Comparison of ENCODE assay signal across 9 mouse cellular contexts in genomic region chr9:41860681-41861080, GRCm38 (mm10).
DNase-seq lines count a peak whose midpoint lies in the region; ATAC-seq lines count a peak whose summit lies in the region.
"Had no signal": no experiment of that assay in that cellular context is flagged by ENCODE, and none has a peak within 500 bp of the region (broad histone marks: within the 10 kb centered on the region; RNA-seq: fewer than 3 reads in every experiment).

No protein-coding gene starts in this region.

- peak overlapping the region; percentile 77 for H3K27ac ChIP-seq in heart, embryonic 15.5 days
- H3K27ac ChIP-seq in liver, embryonic 16.5 days (ENCODE audit: low read length): no peak overlapping the region

- peak; percentile 87 for ATAC-seq in heart, embryonic 15.5 days (replicated peaks; ENCODE audit: insufficient number of reproducible peaks, insufficient read depth, low FRiP score, low read depth)
- 0 out of 2 replicates have a peak, but pooled peaks have one; percentile 16 for ATAC-seq in liver, embryonic 16.5 days (ENCODE audit: low read depth)

- peak overlapping the region; percentile 17; the same call in 1 of the 2 replicates for H3K4me3 ChIP-seq in heart, embryonic 15.5 days
- H3K4me3 ChIP-seq in liver, embryonic 16.5 days (ENCODE audit: low read depth, low read length): no peak overlapping the region

- peak; percentile 10 for DNase-seq in gastrocnemius, adult 18-20 months (ENCODE audit: low spot score)
- no peak for DNase-seq in gastrocnemius, adult 8-10 months (ENCODE audit: low spot score in 2 of 2)
- peak; percentile 8 for DNase-seq in fat pad, adult 2 months (ENCODE audit: extremely low read depth, low read depth, low spot score)
- DNase-seq in kidney, postnatal 36 days: peak; percentile 34 to 66
- DNase-seq in ovary, postnatal 36 days (ENCODE audit: low spot score): peak; percentile 50
- no peak for DNase-seq in spleen, adult 18-20 months

- no peaks in the 10 kb centered on the region for H3K9me3 ChIP-seq in heart, embryonic 15.5 days (replicated peaks)
- no peaks in the 10 kb centered on the region for H3K9me3 ChIP-seq in liver, embryonic 16.5 days (replicated peaks; ENCODE audit: control insufficient read depth, low read length)

- H3K9ac ChIP-seq in heart, embryonic 15.5 days: no peak overlapping the region
- no peak overlapping the region for H3K9ac ChIP-seq in liver, embryonic 16.5 days (ENCODE audit: low read depth, low read length)

- H3K4me1 ChIP-seq in heart, embryonic 15.5 days (replicated peaks): peaks cover 25% of the 10 kb centered on the region
- H3K4me1 ChIP-seq in liver, embryonic 16.5 days (ENCODE audit: control insufficient read depth, low read depth, low read length): no peaks in the 10 kb centered on the region

- no peaks in the 10 kb centered on the region for H3K27me3 ChIP-seq in heart, embryonic 15.5 days
- no peaks in the 10 kb centered on the region for H3K27me3 ChIP-seq in liver, embryonic 16.5 days (ENCODE audit: control insufficient read depth, insufficient read depth, low read depth, low read length)

- 6% methylated on average over 4 of the region's 4 CpGs for WGBS in heart, embryonic 15.5 days
- WGBS in liver, embryonic 16.5 days (ENCODE audit: insufficient replicate concordance): 23% methylated on average over 4 of the region's 4 CpGs

- H3K36me3 ChIP-seq in heart, embryonic 15.5 days: no peaks in the 10 kb centered on the region
- H3K36me3 ChIP-seq in liver, embryonic 16.5 days (ENCODE audit: control insufficient read depth, insufficient read depth): no peaks in the 10 kb centered on the region
- H3K36me3 ChIP-seq: G1E had no signal

- peak overlapping the region; percentile 49 for H3K4me2 ChIP-seq in heart, embryonic 15.5 days
- H3K4me2 ChIP-seq in liver, embryonic 16.5 days (ENCODE audit: low read depth, low read length): no peak overlapping the region

Comparison
In these comparisons a context has a peak if more than half of its experiments do, and no peak if none do; other contexts are left out.
1. DNase-seq: peak in gastrocnemius, adult 18-20 months (single experiment), fat pad, adult 2 months (single experiment), kidney, postnatal 36 days (2 of 2) and ovary, postnatal 36 days (single experiment); none in gastrocnemius, adult 8-10 months (0 of 2) and spleen, adult 18-20 months (0 of 2).